9 mouse cellular contexts compared by ENCODE assay signal in the genomic region with DNA sequence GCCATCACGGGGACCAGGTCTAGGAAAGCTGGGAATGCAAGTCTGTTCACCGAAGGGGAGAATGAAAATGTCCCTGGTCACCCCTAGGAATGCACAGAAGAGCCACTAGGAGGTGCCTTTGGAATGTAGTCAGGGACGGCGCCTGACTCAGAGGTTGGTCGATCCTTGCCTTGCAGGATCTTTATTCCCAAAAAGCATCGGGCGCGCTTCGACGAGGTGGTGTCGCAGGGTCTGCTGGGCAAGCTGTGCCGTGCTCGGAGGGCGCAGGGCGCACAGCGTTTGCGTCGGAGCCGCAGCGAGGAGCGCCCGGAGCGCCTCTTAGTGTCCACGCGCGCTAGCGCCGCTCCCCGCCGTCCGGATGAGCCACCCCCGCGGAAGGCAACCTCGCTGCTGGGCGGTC. TPM values are rescaled to one million over a fixed set of nuclear protein-coding genes. Genes with fewer than 3 reads are reported as not detected.
DNase-seq lines count a peak whose midpoint lies in the region; ATAC-seq lines count a peak whose summit lies in the region.
"Had no signal": no experiment of that assay in that cellular context is flagged by ENCODE, and none has a peak within 500 bp of the region (broad histone marks: within the 10 kb centered on the region; RNA-seq: fewer than 3 reads in every experiment).

No protein-coding gene starts in this region.

- H3K9ac ChIP-seq in hindbrain, embryonic 12.5 days, result peak overlapping the region; percentile 28; the same call in 1 of the 2 replicates
- no peak overlapping the region for H3K9ac ChIP-seq in liver, embryonic 16.5 days (ENCODE audit: low read depth, low read length)

- no peak overlapping the region for H3K27ac ChIP-seq in hindbrain, embryonic 12.5 days
- no peak overlapping the region for H3K27ac ChIP-seq in liver, embryonic 16.5 days (ENCODE audit: low read length)

- 1% methylated on average over 35 of the region's 35 CpGs for WGBS in hindbrain, embryonic 12.5 days
- WGBS in liver, embryonic 16.5 days (ENCODE audit: insufficient replicate concordance), result 2% methylated on average over 35 of the region's 35 CpGs

- peaks cover 79% of the 10 kb centered on the region for H3K27me3 ChIP-seq in hindbrain, embryonic 12.5 days
- H3K27me3 ChIP-seq in liver, embryonic 16.5 days (ENCODE audit: control insufficient read depth, insufficient read depth, low read depth, low read length), result peaks cover 67% of the 10 kb centered on the region

- H3K9me3 ChIP-seq in hindbrain, embryonic 12.5 days (replicated peaks), result 0 out of 2 replicates have a peak, but pooled peaks cover 3% of the 10 kb centered on the region
- H3K9me3 ChIP-seq in liver, embryonic 16.5 days (replicated peaks; ENCODE audit: control insufficient read depth, low read length), result 0 out of 2 replicates have a peak, but pooled peaks cover 2% of the 10 kb centered on the region

- ATAC-seq in cerebellum, adult (ENCODE audit: insufficient number of reproducible peaks, low FRiP score, low TSS enrichment), result no peak
- ATAC-seq in hindbrain, embryonic 12.5 days (ENCODE audit: low FRiP score), result no peak
- no peak for ATAC-seq in liver, embryonic 16.5 days (ENCODE audit: low read depth)

- peak overlapping the region; percentile 56 for H3K4me2 ChIP-seq in hindbrain, embryonic 12.5 days (replicated peaks)
- H3K4me2 ChIP-seq in liver, embryonic 16.5 days (ENCODE audit: low read depth, low read length), result no peak overlapping the region; the same call in none of the 2 replicates

- H3K4me1 ChIP-seq in hindbrain, embryonic 12.5 days, result peaks cover 12% of the 10 kb centered on the region
- H3K4me1 ChIP-seq in liver, embryonic 16.5 days (ENCODE audit: control insufficient read depth, low read depth, low read length), result no peaks in the 10 kb centered on the region

- H3K36me3 ChIP-seq in hindbrain, embryonic 12.5 days, result no peaks in the 10 kb centered on the region
- H3K36me3 ChIP-seq in liver, embryonic 16.5 days (ENCODE audit: control insufficient read depth, insufficient read depth), result no peaks in the 10 kb centered on the region

- DNase-seq in cerebellum, postnatal 36 days, result peak; percentile 14 to 33
- peak; percentile 54 for DNase-seq in right cerebral cortex, postnatal 14 days
- DNase-seq in right cerebral cortex, adult 2 months (ENCODE audit: low spot score in 2 of 2), result no peak
- DNase-seq in natural killer cell, adult 2 months (ENCODE audit: low spot score in 2 of 2), result no peak
- no peak for DNase-seq in thymus, postnatal 25 days

- H3K4me3 ChIP-seq in hindbrain, embryonic 12.5 days, result peak overlapping the region; percentile 34
- H3K4me3 ChIP-seq in liver, embryonic 16.5 days (ENCODE audit: low read depth, low read length), result 0 out of 2 replicates have a peak overlapping the region, but pooled peaks have one; percentile 18

RNA-seq across cellular contexts. Expression of a gene that starts 15.7 kb away (rescaled TPM):
- polyA plus RNA-seq in hindbrain, embryonic 12.5 days (2016; fragmentation: Nextera tagmentation; extraction: Ambion mirVana), result 0.08 and 0.95 TPM in 2 replicates
- polyA plus RNA-seq in liver, embryonic 16.5 days (2015; fragmentation: Nextera tagmentation; extraction: Ambion mirVana), result not detected in 2 replicates
- polyA plus RNA-seq: gonadal fat pad, adult 2 months had no signal

RNA-seq across cellular contexts. Expression of a gene that starts 30.8 kb away (rescaled TPM):
- polyA plus RNA-seq in hindbrain, embryonic 12.5 days (2016; fragmentation: Nextera tagmentation; extraction: Ambion mirVana), result 210 and 236 TPM in 2 replicates
- polyA plus RNA-seq in liver, embryonic 16.5 days (2015; fragmentation: Nextera tagmentation; extraction: Ambion mirVana), result 145 and 150 TPM in 2 replicates

RNA-seq across cellular contexts. Expression of a gene that starts 43.8 kb away (rescaled TPM):
- polyA plus RNA-seq in hindbrain, embryonic 12.5 days (2016; fragmentation: Nextera tagmentation; extraction: Ambion mirVana), result 75.3 and 79.6 TPM in 2 replicates
- polyA plus RNA-seq in liver, embryonic 16.5 days (2015; fragmentation: Nextera tagmentation; extraction: Ambion mirVana), result 23.9 and 25.5 TPM in 2 replicates

RNA-seq across cellular contexts. Expression of a gene that starts 57.7 kb away (rescaled TPM):
- polyA plus RNA-seq in hindbrain, embryonic 12.5 days (2016; fragmentation: Nextera tagmentation; extraction: Ambion mirVana), result 48.0 and 55.2 TPM in 2 replicates
- polyA plus RNA-seq in liver, embryonic 16.5 days (2015; fragmentation: Nextera tagmentation; extraction: Ambion mirVana), result 16.6 and 16.8 TPM in 2 replicates

Comparison
In these comparisons a context has a peak if more than half of its experiments do, and no peak if none do; other contexts are left out.
1. DNase-seq: peak in cerebellum, postnatal 36 days (2 of 2) and right cerebral cortex, postnatal 14 days (single experiment); none in right cerebral cortex, adult 2 months (0 of 2), natural killer cell, adult 2 months (0 of 2) and thymus, postnatal 25 days (single experiment).